Mouse (Mus musculus): ENCODE measurements at regions not wholly inside any gene's neighbourhood (a gene's known extent, or its start where the extent isn't known, plus 50 kb on each side); places are given as distances from the start of the nearest gene placed in this dataset.
A peak's percentile ranks its signal among the peaks of the same experiment; 100 is the strongest.

DNA sequence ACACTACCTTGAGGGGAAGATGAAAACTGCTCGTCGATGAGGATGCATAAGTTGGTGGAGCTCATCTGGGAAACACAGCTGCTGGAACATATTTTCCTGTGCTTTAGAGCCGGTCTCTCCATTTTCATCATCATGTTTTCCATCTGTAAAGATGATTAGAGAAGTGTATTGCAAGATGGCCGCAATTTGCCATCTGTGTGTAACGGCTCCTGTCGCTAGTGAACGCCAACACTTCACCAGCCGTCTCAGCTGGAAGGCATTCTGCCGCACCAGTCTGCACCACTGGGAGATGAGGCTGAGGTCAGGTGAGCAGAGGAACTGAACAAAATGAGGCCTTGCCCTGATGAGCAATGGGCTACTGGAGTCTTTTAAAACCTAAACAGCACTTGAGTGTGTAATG lies 57.4 kb downstream of the Gm21962 start:
- H3K4me3 ChIP-seq (ENCODE audit: insufficient read depth, low read depth, low read length), result no peak overlapping the region

DNA sequence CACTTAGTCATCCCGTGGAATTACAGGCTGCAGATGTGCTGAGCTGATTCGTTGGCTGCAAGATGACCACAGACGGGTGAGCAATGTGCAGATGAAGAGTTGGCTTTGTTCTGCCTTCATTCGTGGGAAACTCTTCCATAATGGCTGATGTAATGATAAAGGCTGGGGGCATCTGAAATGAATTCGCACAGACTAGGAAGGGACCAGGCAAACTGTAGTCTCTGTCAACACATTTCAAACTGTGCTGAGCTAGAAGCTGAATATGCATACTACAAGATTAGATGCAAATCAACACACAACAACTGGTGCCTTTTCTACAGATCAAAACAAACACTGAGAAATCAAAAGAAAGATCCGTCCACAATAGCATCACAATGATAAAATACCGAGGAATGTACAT lies 58.1 kb downstream of the Gm21962 start:
- no peak overlapping the region for H3K4me3 ChIP-seq (ENCODE audit: insufficient read depth, low read depth, low read length)
- no peak for TF ChIP-seq CTCF (IDR thresholded peaks at IDR 0.05; ENCODE audit: insufficient read depth, low read depth, low read length)
- TF ChIP-seq POLR2A (IDR thresholded peaks at IDR 0.05; ENCODE audit: insufficient read depth, low read depth, low read length), result no peak
- H3K4me1 ChIP-seq (ENCODE audit: control insufficient read depth, insufficient read depth, low read length), result 0 out of 2 replicates have a peak, but pooled peaks cover 3% of the 10 kb centered on the region
- H3K27ac ChIP-seq (ENCODE audit: insufficient read depth, low read depth, low read length), result no peak overlapping the region
- 49% methylated on average over 7 of the region's 7 CpGs for WGBS

More for the DNA sequence above, 57.4 kb downstream of the Gm21962 start:
- TF ChIP-seq POLR2A (IDR thresholded peaks at IDR 0.05; ENCODE audit: insufficient read depth, low read depth, low read length) (no peak), CTCF (IDR thresholded peaks at IDR 0.05; ENCODE audit: insufficient read depth, low read depth, low read length) (no peak)
- H3K27ac ChIP-seq (ENCODE audit: insufficient read depth, low read depth, low read length), result no peak overlapping the region
- WGBS, result 85% methylated on average over 9 of the region's 9 CpGs
- 0 out of 2 replicates have a peak, but pooled peaks cover 3% of the 10 kb centered on the region for H3K4me1 ChIP-seq (ENCODE audit: control insufficient read depth, insufficient read depth, low read length)

DNA sequence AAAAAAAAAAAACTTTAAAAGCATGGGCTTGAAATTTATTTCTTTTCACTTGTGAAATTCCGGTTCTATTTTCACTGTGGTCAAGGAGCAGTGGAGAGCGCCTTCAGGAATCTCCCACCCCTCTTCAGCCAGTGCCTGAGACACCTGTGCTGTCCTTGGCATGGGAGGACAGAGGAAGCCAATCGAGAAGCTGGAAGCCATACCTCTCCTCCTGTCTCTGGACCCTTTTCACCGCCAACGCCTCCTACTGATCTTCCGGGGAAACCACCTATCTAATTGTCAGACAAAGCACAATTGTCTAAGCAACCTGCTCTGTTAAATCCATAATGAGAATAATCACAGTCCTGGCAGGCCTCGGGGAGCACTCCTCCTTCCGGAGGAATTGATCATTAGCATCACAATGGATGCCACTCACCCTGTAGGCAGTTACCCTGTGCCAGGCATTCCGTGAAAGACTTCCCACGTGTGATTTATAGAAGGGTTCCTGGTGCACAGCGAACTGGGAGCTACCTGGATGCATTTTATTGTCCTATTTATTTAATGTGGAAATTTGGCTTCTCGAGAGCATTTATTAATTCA lies 66.0 kb downstream of the Gm21962 start:
- Histone ChIP-seq H3K4me1 (ENCODE audit: control insufficient read depth, insufficient read depth, low read length) (peaks cover 4% of the 10 kb centered on the region), H3K4me3 (ENCODE audit: insufficient read depth, low read depth, low read length) (no peak overlapping the region), H3K27ac (ENCODE audit: insufficient read depth, low read depth, low read length) (no peak overlapping the region)
- TF ChIP-seq CTCF (IDR thresholded peaks at IDR 0.05; ENCODE audit: insufficient read depth, low read depth, low read length) (no peak), POLR2A (IDR thresholded peaks at IDR 0.05; ENCODE audit: insufficient read depth, low read depth, low read length) (no peak)
- WGBS, result 36% methylated on average over 12 of the region's 12 CpGs

DNA sequence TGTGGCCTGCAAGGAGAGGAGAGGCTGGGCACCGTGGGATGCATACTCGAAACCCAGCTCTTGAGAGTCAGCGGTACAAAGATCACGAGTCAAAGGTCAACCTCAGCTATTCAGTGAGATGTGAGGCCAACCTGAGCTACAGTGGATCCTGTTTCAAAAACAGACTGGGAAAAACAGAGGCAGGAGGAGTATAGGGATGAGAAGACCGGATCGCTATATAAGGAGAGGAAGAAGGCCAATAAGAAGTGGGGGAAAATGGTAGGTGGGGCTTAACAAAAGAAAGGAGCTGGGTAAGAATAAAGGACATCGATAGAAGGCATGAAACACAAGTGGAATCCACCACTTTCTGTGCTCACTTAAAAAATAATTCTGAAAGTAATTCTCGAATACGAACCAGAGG lies 70.2 kb downstream of the Gm21962 start:
- peaks cover 4% of the 10 kb centered on the region for H3K4me1 ChIP-seq (ENCODE audit: control insufficient read depth, insufficient read depth, low read length)
- WGBS, result 89% methylated on average over 9 of the region's 9 CpGs
- no peak overlapping the region for H3K27ac ChIP-seq (ENCODE audit: insufficient read depth, low read depth, low read length)
- H3K4me3 ChIP-seq (ENCODE audit: insufficient read depth, low read depth, low read length), result no peak overlapping the region
- TF ChIP-seq POLR2A (IDR thresholded peaks at IDR 0.05; ENCODE audit: insufficient read depth, low read depth, low read length), result no peak
- no peak for TF ChIP-seq CTCF (IDR thresholded peaks at IDR 0.05; ENCODE audit: insufficient read depth, low read depth, low read length)

DNA sequence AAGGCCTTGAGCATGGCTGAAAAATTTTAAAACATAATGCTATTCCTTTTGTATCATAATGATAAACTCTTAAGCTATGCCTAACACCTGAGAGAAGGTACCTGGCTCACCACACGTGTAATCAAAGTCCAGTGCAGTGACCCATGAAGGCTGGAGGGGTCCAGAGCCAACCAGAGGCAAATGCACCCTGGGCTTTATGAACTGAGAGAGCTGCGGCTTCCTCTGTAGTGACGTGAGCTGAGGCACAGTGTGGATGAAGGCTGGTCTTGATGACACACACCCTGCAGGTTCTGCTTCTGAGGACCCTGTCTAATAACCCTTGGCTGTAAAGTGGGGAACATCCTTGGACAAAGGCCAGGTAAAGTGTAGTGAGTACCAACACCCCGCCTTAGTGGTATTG lies 70.8 kb downstream of the Gm21962 start:
- TF ChIP-seq CTCF (IDR thresholded peaks at IDR 0.05; ENCODE audit: insufficient read depth, low read depth, low read length) (no peak), POLR2A (IDR thresholded peaks at IDR 0.05; ENCODE audit: insufficient read depth, low read depth, low read length) (no peak)
- H3K4me1 ChIP-seq (ENCODE audit: control insufficient read depth, insufficient read depth, low read length), result peaks cover 4% of the 10 kb centered on the region
- H3K27ac ChIP-seq (ENCODE audit: insufficient read depth, low read depth, low read length), result no peak overlapping the region
- no peak overlapping the region for H3K4me3 ChIP-seq (ENCODE audit: insufficient read depth, low read depth, low read length)
- WGBS, result 89% methylated on average over 4 of the region's 4 CpGs

DNA sequence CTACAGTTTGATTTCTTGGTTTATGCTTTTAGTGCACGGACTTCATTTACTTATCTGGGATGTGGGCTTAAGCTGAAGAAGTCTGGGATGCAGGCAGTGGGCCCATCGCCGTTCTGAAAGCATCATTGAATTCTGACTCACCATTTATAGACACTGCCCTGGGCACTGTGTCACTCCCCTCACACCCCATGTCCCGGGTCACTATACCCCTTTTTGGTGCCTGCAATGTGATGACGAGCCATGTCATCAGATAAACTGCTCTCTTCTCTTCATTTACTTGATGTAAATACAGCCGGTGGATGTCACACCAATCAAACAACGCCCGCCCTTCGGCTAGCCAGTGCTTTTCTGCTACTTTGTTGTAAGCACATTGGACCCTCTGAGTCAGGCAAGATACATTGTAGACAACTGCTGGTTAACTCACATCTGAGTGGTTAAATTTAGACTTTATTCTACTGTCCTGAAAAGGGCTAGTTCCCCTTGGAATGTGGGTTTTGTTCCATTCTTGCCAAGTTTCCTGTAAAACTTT lies 80.5 kb downstream of the Gm21962 start:
- Histone ChIP-seq H3K4me3 (ENCODE audit: insufficient read depth, low read depth, low read length) (no peak overlapping the region), H3K4me1 (ENCODE audit: control insufficient read depth, insufficient read depth, low read length) (peaks cover 10% of the 10 kb centered on the region), H3K27ac (ENCODE audit: insufficient read depth, low read depth, low read length) (no peak overlapping the region)
- TF ChIP-seq CTCF (IDR thresholded peaks at IDR 0.05; ENCODE audit: insufficient read depth, low read depth, low read length), result no peak
- no peak for TF ChIP-seq POLR2A (IDR thresholded peaks at IDR 0.05; ENCODE audit: insufficient read depth, low read depth, low read length)
- 90% methylated on average over 9 of the region's 9 CpGs for WGBS

DNA sequence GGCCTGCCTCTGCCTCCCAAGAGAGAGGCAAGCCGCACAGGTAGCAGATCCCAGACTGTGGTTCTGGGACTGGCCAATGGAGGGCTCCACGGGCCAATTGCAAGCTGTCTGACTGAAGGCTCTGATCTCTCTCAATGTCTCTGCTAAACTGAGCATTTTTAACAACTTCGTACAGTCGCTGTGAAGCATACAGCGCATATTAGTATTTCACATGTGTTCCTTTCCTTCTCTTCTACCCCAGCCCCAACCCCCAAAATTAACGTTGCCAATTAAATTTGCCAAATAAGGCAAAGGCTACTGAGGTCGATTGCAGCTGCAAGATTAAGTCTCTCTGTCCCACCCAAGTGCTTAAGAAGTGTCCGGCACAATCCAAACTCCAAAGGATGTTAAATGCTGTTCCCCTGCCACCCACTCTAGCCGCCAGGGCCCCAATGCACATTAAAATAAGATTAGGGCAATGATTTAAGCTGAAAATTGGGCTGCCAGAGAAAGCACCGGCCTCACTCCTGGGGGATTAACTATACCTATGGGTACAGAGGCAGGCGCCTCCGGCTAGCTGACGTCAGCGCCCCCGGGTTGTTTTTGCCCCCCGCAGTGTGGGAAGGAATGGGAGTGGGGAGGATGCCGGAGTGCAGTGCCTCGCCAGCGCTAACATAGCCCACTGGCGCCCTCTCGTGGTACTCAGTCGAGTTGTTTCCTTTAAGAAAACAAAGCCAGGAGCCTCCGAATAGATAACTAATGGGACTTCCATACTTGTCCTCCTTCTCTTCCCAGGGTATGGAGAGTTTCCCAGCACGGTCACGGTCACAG lies 81.3 kb downstream of the Gm21962 start:
- 9% methylated on average over 25 of the region's 25 CpGs for WGBS
- TF ChIP-seq CTCF (IDR thresholded peaks at IDR 0.05; ENCODE audit: insufficient read depth, low read depth, low read length) (peak; percentile 75), POLR2A (IDR thresholded peaks at IDR 0.05; ENCODE audit: insufficient read depth, low read depth, low read length) (no peak)
- no peak overlapping the region for H3K27ac ChIP-seq (ENCODE audit: insufficient read depth, low read depth, low read length)
- H3K4me3 ChIP-seq (ENCODE audit: insufficient read depth, low read depth, low read length), result peak overlapping the region; percentile 35
- peaks cover 10% of the 10 kb centered on the region for H3K4me1 ChIP-seq (ENCODE audit: control insufficient read depth, insufficient read depth, low read length)

DNA sequence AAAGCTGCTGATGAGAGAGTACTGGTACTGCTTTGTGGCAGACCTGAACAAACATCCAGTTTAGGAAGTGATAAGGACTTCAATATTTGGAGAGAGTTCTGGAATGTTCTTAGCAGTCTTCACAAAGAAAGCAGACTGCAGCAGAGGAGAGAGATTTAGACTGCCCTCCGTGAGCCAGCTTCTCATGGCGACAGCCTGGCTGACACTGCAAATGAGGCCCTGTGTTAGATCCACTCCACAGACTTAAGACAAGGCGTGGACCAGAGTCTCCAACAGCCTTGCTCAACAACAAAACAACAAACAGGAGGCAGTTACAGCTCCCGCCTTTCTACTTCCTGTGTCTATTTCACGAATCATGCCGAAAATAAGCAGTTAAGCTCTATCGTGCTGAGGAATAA lies 81.9 kb downstream of the Gm21962 start:
- H3K27ac ChIP-seq (ENCODE audit: insufficient read depth, low read depth, low read length), result no peak overlapping the region
- H3K4me3 ChIP-seq (ENCODE audit: insufficient read depth, low read depth, low read length), result no peak overlapping the region
- no peak for TF ChIP-seq POLR2A (IDR thresholded peaks at IDR 0.05; ENCODE audit: insufficient read depth, low read depth, low read length)
- no peak for TF ChIP-seq CTCF (IDR thresholded peaks at IDR 0.05; ENCODE audit: insufficient read depth, low read depth, low read length)
- WGBS, result 22% methylated on average over 7 of the region's 7 CpGs
- peaks cover 10% of the 10 kb centered on the region for H3K4me1 ChIP-seq (ENCODE audit: control insufficient read depth, insufficient read depth, low read length)

DNA sequence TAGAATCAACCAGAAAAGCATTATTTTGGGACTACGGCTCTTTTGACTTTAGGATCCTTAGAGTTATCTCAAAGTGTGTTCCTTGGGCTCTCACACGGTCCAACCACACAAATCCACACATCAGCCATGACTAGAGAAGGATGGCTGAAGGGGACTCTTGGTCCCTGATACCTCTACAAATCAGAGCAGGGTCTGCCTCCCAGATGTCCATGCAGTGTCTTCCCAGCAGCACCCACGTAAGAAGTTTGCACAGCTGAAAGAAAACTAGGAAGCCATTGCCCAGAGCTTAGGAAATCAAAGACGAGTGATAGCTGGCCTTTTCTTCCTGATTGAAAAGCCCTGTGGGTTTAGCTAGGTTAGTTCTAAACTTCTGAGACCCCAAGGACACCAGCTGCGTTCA lies 84.1 kb downstream of the Gm21962 start:
- WGBS, result 92% methylated on average over 5 of the region's 5 CpGs
- Histone ChIP-seq H3K4me3 (ENCODE audit: insufficient read depth, low read depth, low read length) (no peak overlapping the region), H3K27ac (ENCODE audit: insufficient read depth, low read depth, low read length) (no peak overlapping the region), H3K4me1 (ENCODE audit: control insufficient read depth, insufficient read depth, low read length) (peaks cover 10% of the 10 kb centered on the region)
- TF ChIP-seq CTCF (IDR thresholded peaks at IDR 0.05; ENCODE audit: insufficient read depth, low read depth, low read length) (no peak), POLR2A (IDR thresholded peaks at IDR 0.05; ENCODE audit: insufficient read depth, low read depth, low read length) (no peak)
